Mouse (Mus musculus) hindbrain, embryonic 15.5 days (tissue): ENCODE results near the gene Tmem158. TPM values are rescaled to one million over a fixed set of nuclear protein-coding genes. Genes with fewer than 3 reads are reported as not detected.

ENCODE experiments used
- ATAC-seq: fragments of 200-750 bp; cut with Nextera tagmentation; 2 replicates; pipeline ENCODE4 v1.8.0; 2017; ENCODE audit warnings: low read depth, moderate number of reproducible peaks, moderate TSS enrichment; ENCODE audit not compliant: low FRiP score
- H3K27ac ChIP-seq: fragments of 300-500 bp; sonication (generic); replicated peaks from 2 replicates; pipeline ENCODE4 v1.5.1; 2015; ENCODE audit warnings: mild to moderate bottlenecking, inconsistent platforms
- H3K27me3 ChIP-seq: fragments of 300-500 bp; sonication (generic); 2 replicates; pipeline ENCODE4 v1.6.1; 2015; ENCODE audit warnings: control low read depth, inconsistent platforms
- H3K36me3 ChIP-seq: fragments of 300-500 bp; sonication (generic); 2 replicates; pipeline ENCODE4 v1.6.1; 2015; ENCODE audit warnings: control low read depth, inconsistent platforms
- H3K4me1 ChIP-seq: fragments of 300-500 bp; sonication (generic); replicated peaks from 2 replicates; pipeline ENCODE4 v1.6.1; 2015; ENCODE audit warnings: control low read depth, inconsistent platforms
- H3K4me2 ChIP-seq: fragments of 300-500 bp; sonication (generic); 2 replicates; pipeline ENCODE4 v1.6.1; 2015; ENCODE audit warnings: moderate library complexity, mild to moderate bottlenecking, inconsistent platforms
- H3K4me3 ChIP-seq: fragments of 300-500 bp; sonication (generic); 2 replicates; pipeline ENCODE4 v1.5.1; 2015; ENCODE audit warnings: mild to moderate bottlenecking, inconsistent platforms
- H3K9ac ChIP-seq: fragments of 300-500 bp; sonication (generic); 2 replicates; pipeline ENCODE4 v1.6.1; 2015; ENCODE audit warnings: inconsistent platforms
- H3K9me3 ChIP-seq: fragments of 300-500 bp; sonication (generic); 2 replicates; pipeline ENCODE4 v1.6.1; 2016; ENCODE audit warnings: control low read depth, inconsistent platforms
- WGBS: fragments of 180-500 bp; shearing (Covaris S2); methylation state at CpG from one replicate; pipeline ENCODE4 v1.1.7; 2015; 5-methylcytosine and 5-hydroxymethylcytosine counted together
- polyA plus RNA-seq: library from polyadenylated mRNA; unstranded; fragments of >200 nt; fragmentation: Nextera tagmentation; extraction: Ambion mirVana; gene quantifications from 2 replicates; pipeline ENCODE4 v1.2.1, GENCODE M21; 2015

Gene Tmem158
- 45.3 and 53.2 TPM in 2 replicates for polyA plus RNA-seq

DNA sequence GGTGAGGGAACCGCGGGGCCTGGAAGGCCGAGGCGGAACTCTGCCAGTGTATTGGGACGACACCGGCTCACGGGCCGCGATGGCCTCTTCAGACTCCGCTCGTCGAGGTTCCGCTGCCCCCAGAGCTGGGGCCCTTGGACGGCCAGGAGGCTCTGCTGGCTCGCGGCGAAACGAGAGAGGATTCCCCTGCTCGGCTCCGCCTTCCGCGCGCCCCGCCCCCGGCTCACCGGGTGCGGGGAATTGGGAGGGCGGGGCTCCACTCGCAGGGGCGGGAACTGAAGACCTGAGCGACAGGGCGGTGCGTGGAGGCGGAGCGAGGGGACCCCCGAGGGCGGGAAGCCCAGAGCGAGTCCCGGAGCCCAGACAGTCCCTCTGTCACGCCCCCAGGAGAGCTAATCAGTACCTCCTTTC lies at the start of gene Tmem158:
TSS of gene Tmem158 (minus strand) at position 154 of the 411 bp plus-strand sequence.
- H3K27ac ChIP-seq, result peak within 1 kb of the TSS; percentile 84
- H3K4me2 ChIP-seq, result peak within 1 kb of the TSS; percentile 75
- ATAC-seq, result peak; percentile 93
- no peaks in the 10 kb centered on the region for H3K9me3 ChIP-seq
- 0% methylated on average over 29 of the region's 40 CpGs for WGBS
- peaks cover 13% of the 10 kb centered on the region; the same call in 1 of the 2 replicates for H3K4me1 ChIP-seq
- peak within 1 kb of the TSS; percentile 83 for H3K4me3 ChIP-seq
- H3K9ac ChIP-seq, result peak within 1 kb of the TSS; percentile 66
- no peaks in the 10 kb centered on the region for H3K36me3 ChIP-seq
- peaks cover 12% of the 10 kb centered on the region; the same call in 1 of the 2 replicates for H3K27me3 ChIP-seq

DNA sequence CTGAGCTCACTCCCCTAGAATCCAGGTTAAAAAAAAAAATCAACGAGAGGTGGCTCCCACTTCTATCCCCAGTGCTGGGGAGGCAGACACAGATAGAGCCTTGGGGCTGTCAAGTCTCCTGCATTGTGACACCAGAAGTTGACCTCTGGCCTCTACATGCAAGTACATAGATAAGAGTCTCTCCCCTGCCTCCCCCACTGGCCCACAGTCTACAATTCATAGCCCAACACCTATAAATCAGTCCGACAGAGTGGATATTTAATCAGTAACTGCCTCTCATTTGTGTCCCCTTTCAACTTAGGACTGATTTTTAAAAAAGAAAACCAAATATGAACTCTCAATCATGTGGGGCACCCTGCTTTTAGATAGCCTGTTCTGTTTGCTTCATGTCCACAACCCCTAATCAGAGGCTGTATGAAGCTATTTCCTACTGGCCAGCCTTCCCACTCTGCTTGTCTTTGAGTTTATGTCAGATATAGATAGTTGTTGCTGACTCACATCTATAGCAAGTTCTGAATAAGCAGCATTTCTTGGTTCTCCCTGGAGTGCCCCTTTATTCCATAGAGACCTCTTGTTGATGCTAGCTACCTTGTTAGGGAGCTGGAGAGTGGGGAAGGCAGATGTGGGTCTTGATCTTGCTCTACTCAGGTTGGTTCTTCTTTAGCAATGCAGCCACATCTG lies 49.3 kb upstream of the Tmem158 start:
- no peak overlapping the region for H3K27ac ChIP-seq
- no peaks in the 10 kb centered on the region for H3K27me3 ChIP-seq
- 77% methylated on average over 2 of the region's 2 CpGs for WGBS
- H3K36me3 ChIP-seq, result no peaks in the 10 kb centered on the region
- no peaks in the 10 kb centered on the region for H3K9me3 ChIP-seq
- H3K9ac ChIP-seq, result no peak overlapping the region
- no peak overlapping the region for H3K4me2 ChIP-seq
- no peak for ATAC-seq
- H3K4me1 ChIP-seq, result no peaks in the 10 kb centered on the region
- no peak overlapping the region for H3K4me3 ChIP-seq

GRCm38 (mm10) chr9:123309073-123309472 lies 48.5 kb upstream of the Tmem158 start:
- no peak overlapping the region for H3K27ac ChIP-seq
- H3K27me3 ChIP-seq, result no peaks in the 10 kb centered on the region
- no peaks in the 10 kb centered on the region for H3K9me3 ChIP-seq
- no peaks in the 10 kb centered on the region for H3K36me3 ChIP-seq
- no peak overlapping the region for H3K4me2 ChIP-seq
- 48% methylated on average over 5 of the region's 5 CpGs for WGBS
- H3K4me1 ChIP-seq, result no peaks in the 10 kb centered on the region
- H3K9ac ChIP-seq, result no peak overlapping the region
- no peak overlapping the region for H3K4me3 ChIP-seq
- ATAC-seq, result no peak

- no peak for ATAC-seq
- Histone ChIP-seq H3K27me3 (no peaks in the 10 kb centered on the region), H3K4me2 (no peak overlapping the region), H3K4me1 (no peaks in the 10 kb centered on the region), H3K4me3 (no peak overlapping the region), H3K9ac (no peak overlapping the region), H3K36me3 (no peaks in the 10 kb centered on the region), H3K27ac (no peak overlapping the region), H3K9me3 (no peaks in the 10 kb centered on the region)
- WGBS, result 91% methylated on average over 8 of the region's 8 CpGs
These were observed 44.4 kb upstream of the Tmem158 start for GRCm38 (mm10) chr9:123304917-123305316.

GRCm38 (mm10) chr9:123303952-123304351 lies 43.4 kb upstream of the Tmem158 start:
- H3K4me1 ChIP-seq, result no peaks in the 10 kb centered on the region
- WGBS, result 87% methylated on average over 7 of the region's 7 CpGs
- no peaks in the 10 kb centered on the region for H3K9me3 ChIP-seq
- no peaks in the 10 kb centered on the region for H3K27me3 ChIP-seq
- no peak overlapping the region for H3K27ac ChIP-seq
- H3K4me2 ChIP-seq, result no peak overlapping the region
- no peak overlapping the region for H3K4me3 ChIP-seq
- ATAC-seq, result no peak
- no peak overlapping the region for H3K9ac ChIP-seq
- no peaks in the 10 kb centered on the region for H3K36me3 ChIP-seq

- Histone ChIP-seq H3K4me3 (no peak overlapping the region), H3K27ac (no peak overlapping the region), H3K36me3 (no peaks in the 10 kb centered on the region), H3K9me3 (no peaks in the 10 kb centered on the region), H3K9ac (no peak overlapping the region), H3K4me2 (no peak overlapping the region), H3K4me1 (no peaks in the 10 kb centered on the region), H3K27me3 (no peaks in the 10 kb centered on the region)
- no peak for ATAC-seq
- WGBS, result 98% methylated on average over 2 of the region's 2 CpGs
These were observed 42.3 kb upstream of the Tmem158 start for GRCm38 (mm10) chr9:123302759-123303313.

DNA sequence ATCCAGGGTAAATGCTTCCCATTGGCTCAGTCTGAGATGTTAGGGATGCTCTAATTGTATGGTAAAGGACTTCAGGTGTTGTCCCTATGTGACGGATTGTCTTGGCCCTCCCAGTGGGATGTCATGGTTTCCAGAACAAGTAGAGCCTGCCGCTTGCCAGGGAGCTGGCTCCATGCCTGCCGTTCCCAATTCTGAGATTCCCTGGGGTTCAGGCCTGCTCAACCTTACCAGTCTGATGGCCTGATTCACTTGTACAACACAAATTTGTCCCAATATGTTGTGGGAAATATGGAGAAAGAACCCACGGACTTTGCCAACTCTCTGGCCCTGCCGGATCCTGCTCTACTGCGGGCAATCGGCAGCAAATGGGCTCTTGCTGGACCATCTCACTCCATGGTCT lies 37.3 kb upstream of the Tmem158 start:
- Histone ChIP-seq H3K9ac (no peak overlapping the region), H3K9me3 (no peaks in the 10 kb centered on the region), H3K36me3 (no peaks in the 10 kb centered on the region), H3K27ac (no peak overlapping the region), H3K4me3 (no peak overlapping the region), H3K4me2 (no peak overlapping the region), H3K4me1 (no peaks in the 10 kb centered on the region), H3K27me3 (no peaks in the 10 kb centered on the region)
- 77% methylated on average over 7 of the region's 7 CpGs for WGBS
- ATAC-seq, result no peak

DNA sequence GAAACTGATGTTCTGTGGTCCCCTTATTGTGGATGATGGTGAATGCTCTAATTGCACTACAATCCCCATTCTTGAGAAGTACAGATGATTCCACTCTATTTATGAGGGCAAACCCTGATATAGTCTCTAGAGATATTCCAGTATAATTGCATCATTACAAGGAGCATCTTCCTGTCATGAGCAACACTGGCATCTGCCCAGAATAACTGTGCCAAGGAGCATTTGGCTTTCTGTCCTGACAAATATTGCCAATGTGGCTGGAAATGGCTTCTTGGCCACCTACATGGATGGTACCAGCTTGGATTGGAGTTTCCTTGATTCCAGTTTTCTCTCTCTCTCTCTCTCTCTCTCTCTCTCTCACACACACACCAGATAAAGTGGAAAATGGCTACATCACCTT lies 35.7 kb upstream of the Tmem158 start:
- Histone ChIP-seq H3K27me3 (no peaks in the 10 kb centered on the region), H3K9me3 (no peaks in the 10 kb centered on the region), H3K4me2 (no peak overlapping the region), H3K9ac (no peak overlapping the region), H3K4me3 (no peak overlapping the region), H3K27ac (no peak overlapping the region), H3K4me1 (no peaks in the 10 kb centered on the region), H3K36me3 (no peaks in the 10 kb centered on the region)
- no peak for ATAC-seq

- no peaks in the 10 kb centered on the region for H3K9me3 ChIP-seq
- no peaks in the 10 kb centered on the region for H3K4me1 ChIP-seq
- no peaks in the 10 kb centered on the region for H3K27me3 ChIP-seq
- no peak overlapping the region for H3K4me3 ChIP-seq
- H3K36me3 ChIP-seq, result no peaks in the 10 kb centered on the region
- WGBS, result 84% methylated on average over 5 of the region's 5 CpGs
- no peak for ATAC-seq
- H3K9ac ChIP-seq, result no peak overlapping the region
- no peak overlapping the region for H3K4me2 ChIP-seq
- H3K27ac ChIP-seq, result no peak overlapping the region
These were observed 34.0 kb upstream of the Tmem158 start for GRCm38 (mm10) chr9:123294581-123294980.

GRCm38 (mm10) chr9:123288378-123288777 lies 27.8 kb upstream of the Tmem158 start:
- 75% methylated on average over 3 of the region's 3 CpGs for WGBS
- H3K4me3 ChIP-seq, result no peak overlapping the region
- no peak overlapping the region for H3K4me2 ChIP-seq
- H3K9ac ChIP-seq, result no peak overlapping the region
- H3K9me3 ChIP-seq, result no peaks in the 10 kb centered on the region
- H3K36me3 ChIP-seq, result no peaks in the 10 kb centered on the region
- no peaks in the 10 kb centered on the region for H3K4me1 ChIP-seq
- no peak overlapping the region for H3K27ac ChIP-seq
- H3K27me3 ChIP-seq, result no peaks in the 10 kb centered on the region
- no peak for ATAC-seq

DNA sequence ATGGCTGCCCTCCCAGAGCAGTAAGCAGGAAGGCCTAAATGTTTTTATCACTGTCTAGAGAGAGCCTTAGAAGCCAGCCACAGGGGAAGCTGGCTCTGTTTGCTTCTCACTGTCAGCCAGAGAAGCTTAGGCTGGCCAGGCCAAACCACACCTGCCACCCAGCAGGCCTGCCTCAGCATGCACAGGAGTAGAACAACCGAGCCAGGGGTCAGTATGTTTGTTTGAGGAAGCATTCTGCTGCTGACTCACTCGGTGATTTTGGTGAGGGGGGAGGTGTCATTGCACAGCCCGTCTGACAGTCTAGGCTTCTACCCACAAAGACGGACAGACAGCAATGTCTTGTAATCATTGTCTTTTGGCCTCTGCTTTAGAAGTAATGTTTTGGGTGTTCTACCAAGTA lies 25.1 kb upstream of the Tmem158 start:
- H3K4me3 ChIP-seq, result no peak overlapping the region
- no peak overlapping the region for H3K27ac ChIP-seq
- no peak for ATAC-seq
- no peaks in the 10 kb centered on the region for H3K4me1 ChIP-seq
- no peaks in the 10 kb centered on the region for H3K27me3 ChIP-seq
- H3K9ac ChIP-seq, result no peak overlapping the region
- H3K36me3 ChIP-seq, result no peaks in the 10 kb centered on the region
- 62% methylated on average over 4 of the region's 4 CpGs for WGBS
- no peaks in the 10 kb centered on the region for H3K9me3 ChIP-seq
- H3K4me2 ChIP-seq, result no peak overlapping the region

- Histone ChIP-seq H3K4me1 (no peaks in the 10 kb centered on the region), H3K9me3 (no peaks in the 10 kb centered on the region), H3K27me3 (no peaks in the 10 kb centered on the region), H3K36me3 (no peaks in the 10 kb centered on the region), H3K9ac (no peak overlapping the region), H3K27ac (no peak overlapping the region), H3K4me2 (no peak overlapping the region), H3K4me3 (no peak overlapping the region)
- no peak for ATAC-seq
These were observed 20.2 kb upstream of the Tmem158 start for GRCm38 (mm10) chr9:123280775-123281174.

- Histone ChIP-seq H3K4me1 (no peaks in the 10 kb centered on the region), H3K27ac (no peak overlapping the region), H3K27me3 (no peaks in the 10 kb centered on the region), H3K4me3 (no peak overlapping the region), H3K36me3 (no peaks in the 10 kb centered on the region), H3K9me3 (no peaks in the 10 kb centered on the region), H3K4me2 (no peak overlapping the region), H3K9ac (no peak overlapping the region)
- WGBS, result 84% methylated on average over 2 of the region's 2 CpGs
- ATAC-seq, result no peak
These were observed 17.4 kb upstream of the Tmem158 start for GRCm38 (mm10) chr9:123278003-123278402.
